Comparison of ENCODE assay signal across 1 mouse cellular context in genomic region chr11:59227604-59228121, GRCm38 (mm10).
A peak's percentile ranks its signal among the peaks of the same experiment; 100 is the strongest.
TF ChIP-seq lines count a peak whose summit lies in the region.

No protein-coding gene starts in this region.

TF ChIP-seq in MEL, 35 proteins besides CTCF, POLR2A, EP300 and RAD21:
- no peak for TF ChIP-seq HCFC1 (IDR thresholded peaks at IDR 0.05; ENCODE audit: low read depth, low read length)
- TF ChIP-seq MYC (IDR thresholded peaks at IDR 0.05; ENCODE audit: low read depth, low read length) = peak; percentile 10; the same call in 1 of the 2 replicates
- TF ChIP-seq BHLHE40 (IDR thresholded peaks at IDR 0.05; ENCODE audit: borderline replicate concordance, low read depth, low read length) = no peak
